Comparison of ENCODE assay signal across 13 mouse cellular contexts in genomic region chr14:21816255-21816654, GRCm38 (mm10).
"Had no signal": no experiment of that assay in that cellular context is flagged by ENCODE, and none has a peak within 500 bp of the region (broad histone marks: within the 10 kb centered on the region; RNA-seq: fewer than 3 reads in every experiment).

No protein-coding gene starts in this region.

- H3K9ac ChIP-seq: lung, embryonic 14.5 days; midbrain, embryonic 12.5 days; neural tube, embryonic 12.5 days had no signal

- H3K4me1 ChIP-seq: midbrain, embryonic 10.5 days; midbrain, embryonic 12.5 days; neural tube, embryonic 12.5 days had no signal

- H3K27ac ChIP-seq: midbrain, embryonic 10.5 days; midbrain, embryonic 12.5 days; neural tube, embryonic 12.5 days had no signal

- H3K9me3 ChIP-seq: midbrain, embryonic 10.5 days; midbrain, embryonic 12.5 days; neural tube, embryonic 12.5 days had no signal

- H3K4me2 ChIP-seq: lung, embryonic 14.5 days; midbrain, embryonic 12.5 days; neural tube, embryonic 12.5 days had no signal

- DNase-seq: lung, adult 18-20 months; lung, embryonic 14.5 days; lung, postnatal 10 days; lung, postnatal 4 days; midbrain, embryonic 14.5 days; right cerebral cortex, postnatal 14 days; thymus, adult 2 months; thymus, postnatal 25 days; thymus, postnatal 4 days had no signal

- H3K27me3 ChIP-seq: midbrain, embryonic 12.5 days; neural tube, embryonic 12.5 days had no signal

- H3K36me3 ChIP-seq: midbrain, embryonic 10.5 days; midbrain, embryonic 12.5 days; neural tube, embryonic 12.5 days had no signal

- ATAC-seq: midbrain, embryonic 16.5 days had no signal

- H3K4me3 ChIP-seq: midbrain, embryonic 10.5 days; midbrain, embryonic 12.5 days; neural tube, embryonic 12.5 days had no signal
